Mouse (Mus musculus) kidney, adult 2 months (tissue): Measurements from ENCODE around the gene Rbm20. TPM values are rescaled to one million over a fixed set of nuclear protein-coding genes. Genes with fewer than 3 reads are reported as not detected.
A peak's percentile ranks its signal among the peaks of the same experiment; 100 is the strongest.

Experiments used
- DNase-seq: peaks from one replicate; pipeline ENCODE4 v3.0.0; 2021
- H3K27ac ChIP-seq: fragments of 200-500 bp; 2 replicates; pipeline ENCODE4 v1.5.1; 2012; ENCODE audit warnings: low read depth, low read length, control low read depth, inconsistent platforms; ENCODE audit not compliant: insufficient read depth
- H3K27me3 ChIP-seq: fragments of 200-500 bp; replicated peaks from 2 replicates; pipeline ENCODE4 v1.6.1; 2012; ENCODE audit warnings: mild to moderate bottlenecking, moderate library complexity, low read length, inconsistent platforms; ENCODE audit not compliant: control insufficient read depth, insufficient read depth
- H3K36me3 ChIP-seq: fragments of 200-500 bp; 2 replicates; pipeline ENCODE4 v1.6.1; 2012; ENCODE audit warnings: mild to moderate bottlenecking, moderate library complexity, low read length, inconsistent platforms; ENCODE audit not compliant: control insufficient read depth, insufficient read depth
- H3K4me1 ChIP-seq: fragments of 200-500 bp; 2 replicates; pipeline ENCODE4 v1.6.1; 2011; ENCODE audit warnings: low read length; ENCODE audit not compliant: control insufficient read depth, insufficient read depth
- H3K4me3 ChIP-seq: fragments of 200-500 bp; 2 replicates; pipeline ENCODE4 v1.5.1; 2011; ENCODE audit warnings: mild to moderate bottlenecking, low read depth, low read length, control low read depth; ENCODE audit not compliant: insufficient read depth
- CTCF ChIP-seq: fragments of 200-500 bp; conservative IDR thresholded peaks from 2 replicates; pipeline ENCODE4 v1.5.1; 2011; ENCODE audit warnings: low read depth, mild to moderate bottlenecking, control low read depth, low read length, moderate library complexity, mixed read lengths; ENCODE audit not compliant: insufficient read depth, insufficient read length
- POLR2A ChIP-seq: fragments of 200-500 bp; IDR thresholded peaks from one replicate; pipeline ENCODE4 v1.6.1; 2011; ENCODE audit warnings: low read depth, low read length, control low read depth
- WGBS: fragments of 180-500 bp; shearing (Covaris S2); methylation state at CpG from one replicate; pipeline ENCODE4 v1.1.7; 2018; 5-methylcytosine and 5-hydroxymethylcytosine counted together
- polyA plus RNA-seq: library from polyadenylated mRNA; depleted of rRNA; stranded (reverse); fragments of >200 nt; gene quantifications from 2 replicates; pipeline ENCODE4 v1.2.3, GENCODE M21; 2012

Gene Rbm20
- polyA plus RNA-seq, 1 experiment: 4.3 TPM

DNA sequence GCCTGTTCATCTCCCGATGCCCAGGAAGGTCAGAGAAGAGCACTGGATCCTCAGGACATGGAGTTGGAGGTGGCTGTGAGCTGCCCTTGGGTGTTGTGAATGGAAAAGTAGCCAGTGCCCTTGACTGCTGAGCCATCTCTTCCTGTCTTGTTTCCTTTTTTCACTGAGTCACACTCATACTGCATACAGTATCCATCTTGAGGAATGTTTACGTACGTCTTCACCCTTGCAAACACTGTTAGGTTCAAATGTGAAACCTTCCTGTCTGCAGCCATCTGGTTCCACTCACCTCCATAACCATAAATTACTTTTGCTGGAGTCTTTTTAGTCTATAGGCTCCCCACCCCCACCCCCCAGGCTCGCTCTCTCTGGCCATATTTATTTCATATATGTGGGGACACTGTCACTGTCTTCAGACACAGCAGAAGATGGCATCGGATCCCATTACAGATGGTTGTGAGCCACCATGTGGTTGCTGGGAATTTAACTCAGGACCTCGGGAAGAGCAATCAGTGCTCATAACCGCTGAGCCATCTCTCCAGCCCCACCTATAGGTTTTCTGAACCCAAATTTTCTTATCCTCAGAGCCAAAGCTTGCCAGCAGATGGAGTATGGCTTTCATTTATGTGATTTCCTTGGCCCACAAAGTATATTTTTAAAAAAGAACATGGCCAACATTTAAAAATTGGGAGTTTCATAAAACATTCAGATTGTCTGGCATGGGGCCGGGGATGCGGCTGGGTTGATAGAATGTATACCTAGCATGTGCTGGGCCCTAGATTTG lies 51.0 kb downstream of the Rbm20 start:
- Histone ChIP-seq H3K27ac (no peak overlapping the region), H3K4me1 (no peaks in the 10 kb centered on the region), H3K27me3 (no peaks in the 10 kb centered on the region), H3K4me3 (no peak overlapping the region), H3K36me3 (no peaks in the 10 kb centered on the region)
- no peak for TF ChIP-seq POLR2A
- TF ChIP-seq CTCF: no peak
- 80% methylated on average over 9 of the region's 9 CpGs for WGBS
- DNase-seq: no peak

DNA sequence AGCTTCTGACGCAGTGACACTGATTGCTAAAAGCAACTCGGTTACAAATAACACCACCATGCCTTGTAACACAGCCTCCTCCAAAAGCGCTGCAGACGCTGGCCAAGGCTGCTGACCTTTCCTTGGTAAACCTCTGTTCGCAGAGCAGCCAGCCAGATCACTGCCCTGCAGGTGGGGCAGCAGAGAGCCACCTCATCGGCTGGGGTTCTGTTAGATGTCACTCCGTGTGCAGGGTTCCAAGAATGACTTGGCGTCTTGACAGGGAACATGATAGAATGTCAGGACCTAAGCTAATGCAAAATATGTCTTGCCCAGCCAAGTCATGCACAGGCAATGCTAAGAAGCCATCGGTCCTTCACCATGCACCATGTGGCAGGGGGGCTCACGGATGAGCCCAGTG lies 52.8 kb downstream of the Rbm20 start:
- Histone ChIP-seq H3K27ac (no peak overlapping the region), H3K27me3 (no peaks in the 10 kb centered on the region), H3K4me3 (no peak overlapping the region), H3K4me1 (no peaks in the 10 kb centered on the region), H3K36me3 (no peaks in the 10 kb centered on the region)
- WGBS: 44% methylated on average over 10 of the region's 10 CpGs
- no peak for DNase-seq
- TF ChIP-seq POLR2A (no peak), CTCF (no peak)

DNA sequence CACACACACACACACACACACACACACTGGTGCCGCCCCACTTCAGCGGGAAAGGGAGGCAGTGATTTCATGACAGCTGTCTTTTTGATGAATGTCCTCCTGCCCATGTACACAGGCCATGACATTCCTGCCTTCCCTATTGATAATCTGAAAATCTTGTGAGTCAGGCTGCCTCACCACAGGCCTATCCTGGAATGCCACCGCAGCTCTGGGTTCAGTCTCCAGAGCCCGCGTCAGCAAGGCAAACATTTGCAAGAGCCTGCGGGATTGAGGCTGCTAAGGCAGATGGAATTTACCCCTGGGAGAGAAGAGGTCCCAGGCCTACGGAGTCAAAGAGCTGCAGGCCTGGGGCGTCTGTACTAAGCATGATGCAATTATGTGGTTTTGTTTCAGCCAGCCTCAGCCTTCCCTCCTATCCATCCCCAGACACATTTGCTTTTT lies 54.7 kb downstream of the Rbm20 start:
- Histone ChIP-seq H3K4me3 (no peak overlapping the region), H3K27ac (no peak overlapping the region), H3K27me3 (no peaks in the 10 kb centered on the region), H3K36me3 (no peaks in the 10 kb centered on the region), H3K4me1 (no peaks in the 10 kb centered on the region)
- WGBS: 70% methylated on average over 8 of the region's 8 CpGs
- DNase-seq: no peak
- TF ChIP-seq POLR2A: no peak
- no peak for TF ChIP-seq CTCF

DNA sequence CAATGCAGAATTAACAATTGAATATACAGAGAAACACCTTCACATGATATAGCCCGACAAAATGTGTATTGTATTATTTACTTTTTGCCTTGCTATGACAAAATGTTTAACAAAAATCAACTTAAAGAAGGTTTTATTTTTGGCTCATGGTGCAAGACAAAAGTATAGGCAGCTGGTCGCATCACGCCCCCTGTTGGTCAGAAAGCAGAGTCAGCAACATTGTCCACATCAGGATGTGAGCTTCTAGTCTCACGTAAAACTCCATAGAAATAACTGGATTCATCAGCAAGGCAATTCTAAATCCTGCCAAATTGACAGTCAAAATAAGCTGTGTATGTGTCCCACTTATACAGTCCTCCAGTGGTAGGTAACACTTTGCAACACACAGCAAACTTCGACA lies 57.7 kb downstream of the Rbm20 start:
- no peaks in the 10 kb centered on the region for H3K36me3 ChIP-seq
- no peaks in the 10 kb centered on the region for H3K27me3 ChIP-seq
- WGBS: 59% methylated on average over 5 of the region's 5 CpGs
- DNase-seq: no peak
- no peaks in the 10 kb centered on the region for H3K4me1 ChIP-seq
- no peak overlapping the region for H3K27ac ChIP-seq
- no peak overlapping the region for H3K4me3 ChIP-seq
- TF ChIP-seq CTCF (peak; percentile 47), POLR2A (no peak)

DNA sequence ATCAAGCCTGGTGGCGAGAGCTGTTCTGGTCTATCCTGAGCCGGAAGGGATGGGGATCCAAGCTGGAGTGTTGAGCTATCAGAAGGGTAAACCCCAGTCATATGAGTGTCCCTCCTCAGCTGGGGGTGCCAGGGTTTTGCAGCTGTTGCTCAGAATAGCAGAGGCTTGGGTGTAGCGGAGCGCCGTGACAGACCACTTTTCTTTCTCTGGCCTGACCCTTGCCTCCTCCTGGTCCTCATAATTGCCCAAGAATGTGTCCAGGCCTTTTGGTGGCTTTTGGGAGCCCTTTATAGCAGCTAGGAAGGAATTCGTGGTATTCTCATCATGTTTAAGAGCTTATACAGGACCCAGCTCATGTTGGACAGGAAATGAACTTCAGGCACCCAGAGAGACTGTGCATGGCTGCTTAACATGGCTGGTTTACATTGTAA lies 61.6 kb downstream of the Rbm20 start:
- H3K27ac ChIP-seq: no peak overlapping the region
- H3K27me3 ChIP-seq: no peaks in the 10 kb centered on the region
- no peaks in the 10 kb centered on the region for H3K4me1 ChIP-seq
- TF ChIP-seq CTCF (no peak), POLR2A (no peak)
- WGBS: 69% methylated on average over 6 of the region's 6 CpGs
- peak; percentile 12 for DNase-seq
- H3K4me3 ChIP-seq: no peak overlapping the region
- H3K36me3 ChIP-seq: no peaks in the 10 kb centered on the region

DNA sequence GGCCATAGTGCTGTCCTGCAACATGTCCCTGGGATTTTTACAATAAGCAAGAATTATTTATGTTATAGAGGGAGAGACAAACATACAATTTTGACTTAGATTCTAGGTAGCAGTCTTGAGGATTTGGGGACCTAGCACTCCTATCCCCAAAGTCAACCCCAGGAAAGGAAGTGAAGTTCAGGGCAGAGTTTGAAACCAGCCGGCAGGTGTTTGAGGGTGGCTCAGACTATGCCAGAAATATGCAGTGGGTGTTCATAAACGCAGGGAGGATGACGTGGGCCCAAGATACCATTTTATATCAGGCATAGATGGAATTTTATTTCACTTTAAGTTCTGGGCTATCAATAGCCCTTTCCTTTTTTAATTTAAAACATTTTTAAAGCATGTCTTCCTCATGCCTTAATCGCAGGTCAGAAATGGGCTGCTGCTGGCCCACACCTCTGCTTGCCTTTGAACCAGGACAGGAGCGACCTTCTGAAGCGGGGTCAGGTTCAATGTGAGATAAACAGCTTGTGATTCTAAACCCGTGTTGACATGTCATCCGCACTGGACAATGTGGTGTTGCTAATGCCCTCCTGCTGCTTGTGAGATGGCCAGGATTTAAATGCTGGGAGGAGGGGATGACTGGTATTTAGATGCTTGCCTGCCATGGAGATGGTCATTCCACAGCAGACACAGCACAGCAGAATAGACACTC lies 62.6 kb downstream of the Rbm20 start:
- Histone ChIP-seq H3K27me3 (no peaks in the 10 kb centered on the region), H3K27ac (no peak overlapping the region)
- 83% methylated on average over 8 of the region's 8 CpGs for WGBS

DNA sequence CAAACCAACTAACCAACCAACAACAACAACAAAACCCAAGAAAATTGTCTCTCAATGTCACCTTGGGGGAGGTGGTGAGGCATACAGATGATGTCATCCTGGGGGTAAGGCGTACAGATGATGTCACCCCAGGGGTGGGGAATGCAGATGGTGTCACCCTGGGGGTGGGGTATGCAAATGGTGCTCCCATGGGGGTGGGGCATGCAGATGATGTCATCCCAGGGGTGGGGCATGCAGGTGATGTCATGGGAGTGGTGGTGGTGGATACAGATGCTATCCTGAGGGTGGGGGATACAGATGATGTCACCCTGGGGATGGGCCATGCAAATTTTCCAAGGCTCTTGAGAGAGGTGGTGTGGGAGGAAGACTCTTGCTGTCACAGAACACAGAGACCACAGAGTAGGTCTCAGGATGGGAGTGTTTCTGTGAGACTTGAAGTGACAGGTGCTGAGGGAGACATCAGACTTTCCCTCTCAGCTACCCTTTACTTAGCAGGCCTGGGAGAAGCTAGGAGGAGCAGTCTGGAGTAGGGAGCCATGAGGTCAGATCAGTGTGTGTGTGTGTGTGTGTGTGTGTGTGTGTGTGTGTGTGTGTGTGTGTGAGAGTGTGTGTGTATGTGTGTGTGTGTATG lies 63.8 kb downstream of the Rbm20 start:
- TF ChIP-seq POLR2A: no peak
- no peak for TF ChIP-seq CTCF
- H3K27ac ChIP-seq: no peak overlapping the region
- no peaks in the 10 kb centered on the region for H3K4me1 ChIP-seq
- 86% methylated on average over 1 of the region's 1 CpGs for WGBS
- H3K27me3 ChIP-seq: no peaks in the 10 kb centered on the region
- no peaks in the 10 kb centered on the region for H3K36me3 ChIP-seq
- H3K4me3 ChIP-seq: no peak overlapping the region
- no peak for DNase-seq

More for the DNA sequence above, 62.6 kb downstream of the Rbm20 start:
- H3K4me1 ChIP-seq: no peaks in the 10 kb centered on the region
- no peaks in the 10 kb centered on the region for H3K36me3 ChIP-seq
- no peak overlapping the region for H3K4me3 ChIP-seq
- no peak for TF ChIP-seq CTCF
- TF ChIP-seq POLR2A: no peak
- no peak for DNase-seq
